Mouse (Mus musculus) B cell, adult 67 days (primary cell): Measurements from ENCODE around the gene Gm4303. TPM values are rescaled to one million over a fixed set of nuclear protein-coding genes. Genes with fewer than 3 reads are reported as not detected.

Experiments
- total RNA-seq, 2 experiments: library from RNA; stranded (reverse); gene quantifications; 4 replicates each; pipeline ENCODE4 v1.2.4; 2023

The Gm4303 gene
- total RNA-seq, result not detected

DNA sequence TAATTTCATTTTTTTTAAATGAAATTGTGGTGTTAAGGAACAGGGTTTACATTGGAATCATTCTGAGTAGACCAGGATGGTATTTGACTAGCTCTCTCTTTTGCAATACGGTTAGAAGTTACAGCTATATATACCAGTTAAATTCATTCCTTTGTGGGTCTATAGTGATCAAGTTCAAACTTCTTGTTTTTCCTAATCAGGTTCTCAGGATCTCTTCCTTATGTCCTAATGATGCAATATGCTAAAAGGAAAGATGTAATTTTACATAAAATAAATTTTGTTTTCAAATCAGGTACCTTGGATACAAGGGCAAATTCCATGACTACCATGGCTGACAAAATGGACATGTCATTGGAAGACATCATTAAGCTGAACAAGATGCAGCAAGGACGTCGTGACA lies at the start of gene Gm4303:
Gm4303 (plus strand) TSS at position 301 of the 400 bp plus-strand sequence.

DNA sequence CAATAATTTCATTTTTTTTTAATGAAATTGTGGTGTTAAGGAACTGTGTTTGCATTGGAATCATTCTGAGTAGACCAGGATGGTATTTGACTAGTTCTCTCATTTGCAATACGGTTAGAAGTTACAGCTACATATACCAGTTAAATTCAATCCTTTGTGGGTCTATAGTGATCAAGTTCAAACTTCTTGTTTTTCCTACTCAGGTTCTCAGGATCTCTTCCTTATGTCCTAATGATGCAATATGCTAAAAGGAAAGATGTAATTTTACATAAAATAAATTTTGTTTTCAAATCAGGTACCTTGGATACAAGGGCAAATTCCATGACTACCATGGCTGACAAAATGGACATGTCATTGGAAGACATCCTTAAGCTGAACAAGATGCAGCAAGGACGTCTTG lies 10.4 kb upstream of the Gm4303 start, which contains the start of gene Gm4301:
Gm4301 (plus strand) TSS at position 301 of the 400 bp plus-strand sequence.

DNA sequence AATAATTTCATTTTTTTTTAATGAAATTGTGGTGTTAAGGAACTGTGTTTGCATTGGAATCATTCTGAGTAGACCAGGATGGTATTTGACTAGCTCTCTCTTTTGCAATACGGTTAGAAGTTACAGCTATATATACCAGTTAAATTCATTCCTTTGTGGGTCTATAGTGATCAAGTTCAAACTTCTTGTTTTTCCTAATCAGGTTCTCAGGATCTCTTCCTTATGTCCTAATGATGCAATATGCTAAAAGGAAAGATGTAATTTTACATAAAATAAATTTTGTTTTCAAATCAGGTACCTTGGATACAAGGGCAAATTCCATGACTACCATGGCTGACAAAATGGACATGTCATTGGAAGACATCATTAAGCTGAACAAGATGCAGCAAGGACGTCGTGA lies 5.2 kb upstream of the Gm4303 start, which contains the start of gene Gm4302:
Gm4302 (plus strand) TSS at position 301 of the 400 bp plus-strand sequence.

DNA sequence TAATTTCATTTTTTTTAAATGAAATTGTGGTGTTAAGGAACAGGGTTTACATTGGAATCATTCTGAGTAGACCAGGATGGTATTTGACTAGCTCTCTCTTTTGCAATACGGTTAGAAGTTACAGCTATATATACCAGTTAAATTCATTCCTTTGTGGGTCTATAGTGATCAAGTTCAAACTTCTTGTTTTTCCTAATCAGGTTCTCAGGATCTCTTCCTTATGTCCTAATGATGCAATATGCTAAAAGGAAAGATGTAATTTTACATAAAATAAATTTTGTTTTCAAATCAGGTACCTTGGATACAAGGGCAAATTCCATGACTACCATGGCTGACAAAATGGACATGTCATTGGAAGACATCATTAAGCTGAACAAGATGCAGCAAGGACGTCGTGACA lies 5.0 kb downstream of the Gm4303 start, which contains the start of gene Gm4305:
Gm4305 (plus strand) TSS at position 301 of the 400 bp plus-strand sequence.

DNA sequence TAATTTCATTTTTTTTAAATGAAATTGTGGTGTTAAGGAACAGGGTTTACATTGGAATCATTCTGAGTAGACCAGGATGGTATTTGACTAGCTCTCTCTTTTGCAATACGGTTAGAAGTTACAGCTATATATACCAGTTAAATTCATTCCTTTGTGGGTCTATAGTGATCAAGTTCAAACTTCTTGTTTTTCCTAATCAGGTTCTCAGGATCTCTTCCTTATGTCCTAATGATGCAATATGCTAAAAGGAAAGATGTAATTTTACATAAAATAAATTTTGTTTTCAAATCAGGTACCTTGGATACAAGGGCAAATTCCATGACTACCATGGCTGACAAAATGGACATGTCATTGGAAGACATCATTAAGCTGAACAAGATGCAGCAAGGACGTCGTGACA lies 15.3 kb downstream of the Gm4303 start, which contains the start of gene Gm4307:
Gm4307 (plus strand) TSS at position 301 of the 400 bp plus-strand sequence.

DNA sequence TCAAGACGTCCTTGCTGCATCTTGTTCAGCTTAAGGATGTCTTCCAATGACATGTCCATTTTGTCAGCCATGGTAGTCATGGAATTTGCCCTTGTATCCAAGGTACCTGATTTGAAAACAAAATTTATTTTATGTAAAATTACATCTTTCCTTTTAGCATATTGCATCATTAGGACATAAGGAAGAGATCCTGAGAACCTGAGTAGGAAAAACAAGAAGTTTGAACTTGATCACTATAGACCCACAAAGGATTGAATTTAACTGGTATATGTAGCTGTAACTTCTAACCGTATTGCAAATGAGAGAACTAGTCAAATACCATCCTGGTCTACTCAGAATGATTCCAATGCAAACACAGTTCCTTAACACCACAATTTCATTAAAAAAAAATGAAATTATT lies 36.7 kb downstream of the Gm4303 start, which contains the start of gene Gm4312:
Gm4312 (minus strand) TSS at position 101 of the 400 bp plus-strand sequence.

Other genes with a start within 250 kb of the Gm4303 start
- gene Gm4301, start 10.3 kb upstream of the Gm4303 start, total RNA-seq, result not detected
- not detected for gene Gm4302, start 5.1 kb upstream of the Gm4303 start, total RNA-seq
- not detected for gene Gm4305, start 5.1 kb downstream of the Gm4303 start, total RNA-seq
- not detected for gene Gm4307, start 15.4 kb downstream of the Gm4303 start, total RNA-seq
- not detected for gene Gm4312, start 36.6 kb downstream of the Gm4303 start, total RNA-seq
- 1 to 10 TPM; 1.3 to 2.0 TPM for gene Tmtc3, start 141.4 kb downstream of the Gm4303 start, total RNA-seq
- 1 to 10 TPM; 1.9 to 3.6 TPM for gene Cep290, start 141.6 kb downstream of the Gm4303 start, total RNA-seq
- 10 to 100 TPM in 1 of 2 experiments, 1 to 10 TPM in 1; 5.4 to 11.7 TPM for gene 4930430F08Rik, start 244.5 kb downstream of the Gm4303 start, total RNA-seq
- gene 1700017N19Rik, start 244.5 kb downstream of the Gm4303 start, total RNA-seq, result not detected